Comparison of ENCODE assay signal across 18 mouse cellular contexts in genomic region chr2:73442015-73442414, GRCm38 (mm10). TPM values are rescaled to one million over a fixed set of nuclear protein-coding genes. Genes with fewer than 3 reads are reported as not detected.
DNase-seq lines count a peak whose midpoint lies in the region; ATAC-seq and TF ChIP-seq lines count a peak whose summit lies in the region.
"Had no signal": no experiment of that assay in that cellular context is flagged by ENCODE, and none has a peak within 500 bp of the region (broad histone marks: within the 10 kb centered on the region; RNA-seq: fewer than 3 reads in every experiment).

No protein-coding gene starts in this region.

- H3K9me3 ChIP-seq in intestine, postnatal 0 days (ENCODE audit: control insufficient read depth): no peaks in the 10 kb centered on the region
- H3K9me3 ChIP-seq in intestine, embryonic 16.5 days (ENCODE audit: control insufficient read depth, low read length): no peaks in the 10 kb centered on the region
- H3K9me3 ChIP-seq: embryonic facial prominence, embryonic 12.5 days; forebrain, embryonic 10.5 days; limb, embryonic 15.5 days; neural tube, embryonic 13.5 days had no signal

- no peak overlapping the region for H3K9ac ChIP-seq in intestine, postnatal 0 days (ENCODE audit: low read depth, low read length)
- no peak overlapping the region for H3K9ac ChIP-seq in intestine, embryonic 16.5 days (ENCODE audit: low read depth, low read length)
- H3K9ac ChIP-seq: embryonic facial prominence, embryonic 12.5 days; limb, embryonic 15.5 days; neural tube, embryonic 13.5 days had no signal

- H3K27me3 ChIP-seq in intestine, postnatal 0 days (replicated peaks; ENCODE audit: control insufficient read depth, insufficient read depth, low read length): no peaks in the 10 kb centered on the region
- no peaks in the 10 kb centered on the region for H3K27me3 ChIP-seq in intestine, embryonic 16.5 days (replicated peaks; ENCODE audit: control insufficient read depth, insufficient read depth, low read length)
- H3K27me3 ChIP-seq: embryonic facial prominence, embryonic 12.5 days; limb, embryonic 15.5 days; neural tube, embryonic 13.5 days had no signal

- no peak overlapping the region for H3K4me2 ChIP-seq in intestine, postnatal 0 days (replicated peaks; ENCODE audit: low read depth)
- H3K4me2 ChIP-seq in intestine, embryonic 16.5 days (ENCODE audit: low read depth, low read length): no peak overlapping the region
- H3K4me2 ChIP-seq: embryonic facial prominence, embryonic 12.5 days; limb, embryonic 15.5 days; neural tube, embryonic 13.5 days had no signal

- no peak overlapping the region for H3K27ac ChIP-seq in intestine, postnatal 0 days (ENCODE audit: low read depth, low read length)
- no peak overlapping the region for H3K27ac ChIP-seq in intestine, embryonic 16.5 days (ENCODE audit: low read length)
- H3K27ac ChIP-seq: embryonic facial prominence, embryonic 12.5 days; forebrain, embryonic 10.5 days; heart, adult 2 months; limb, embryonic 15.5 days; neural tube, embryonic 13.5 days had no signal

- WGBS in intestine, postnatal 0 days: 72% methylated on average over 2 of the region's 2 CpGs
- 88% methylated on average over 2 of the region's 2 CpGs for WGBS in intestine, embryonic 16.5 days

- H3K36me3 ChIP-seq in intestine, postnatal 0 days (ENCODE audit: control insufficient read depth, insufficient read depth): peaks cover 52% of the 10 kb centered on the region
- H3K36me3 ChIP-seq in intestine, embryonic 16.5 days (ENCODE audit: control insufficient read depth, insufficient read depth, low read length): peaks cover 10% of the 10 kb centered on the region
- H3K36me3 ChIP-seq: neural tube, embryonic 13.5 days had no signal

- TF ChIP-seq CTCF in intestine, postnatal 0 days (IDR thresholded peaks at IDR 0.05; ENCODE audit: low read depth): peak; percentile 28

- ATAC-seq in intestine, postnatal 0 days: no peak
- ATAC-seq in intestine, embryonic 16.5 days: no peak
- ATAC-seq in monocyte, adult 5-6 weeks (replicated peaks; ENCODE audit: insufficient number of reproducible peaks, low FRiP score, low TSS enrichment, poor library complexity, severe bottlenecking): peak; percentile 77
- ATAC-seq: hindbrain, embryonic 16.5 days had no signal

- peak; percentile 35 for DNase-seq in A20 (ENCODE audit: low read depth, low spot score)
- peak; percentile 44 for DNase-seq in R1 (ENCODE audit: low read depth, low spot score)
- DNase-seq in kidney, adult 9 months: no peak
- DNase-seq in urinary bladder, adult 18-20 months (ENCODE audit: low spot score in 2 of 2): no peak
- DNase-seq: cerebellum, adult 11 months; heart, adult 2 months; heart, postnatal 10 days; layer of hippocampus, postnatal 36 days; midbrain, embryonic 14.5 days; thymus, postnatal 4 days had no signal

- no peak overlapping the region for H3K4me3 ChIP-seq in intestine, postnatal 0 days (ENCODE audit: low read depth, low read length)
- no peak overlapping the region for H3K4me3 ChIP-seq in intestine, embryonic 16.5 days (ENCODE audit: low read length)
- H3K4me3 ChIP-seq: embryonic facial prominence, embryonic 12.5 days; forebrain, embryonic 10.5 days; heart, adult 2 months; limb, embryonic 15.5 days; neural tube, embryonic 13.5 days had no signal

- H3K4me1 ChIP-seq in intestine, postnatal 0 days (replicated peaks; ENCODE audit: control insufficient read depth, insufficient read depth, low read length): no peaks in the 10 kb centered on the region
- no peaks in the 10 kb centered on the region for H3K4me1 ChIP-seq in intestine, embryonic 16.5 days (ENCODE audit: control insufficient read depth, insufficient read depth, low read length)

RNA-seq across cellular contexts. Expression of gene Gpr155, which starts 55.6 kb away (rescaled TPM):
- polyA plus RNA-seq in intestine, postnatal 0 days (2015; fragmentation: Nextera tagmentation; extraction: Ambion mirVana): 18.1 and 22.6 TPM in 2 replicates
- polyA plus RNA-seq in intestine, embryonic 16.5 days (2015; fragmentation: Nextera tagmentation; extraction: Ambion mirVana): 15.1 and 17.5 TPM in 2 replicates
- total RNA-seq in monocyte, adult 5-6 weeks (2017): 13.7 to 14.4 TPM (median 13.8 TPM) in 3 replicates

Comparison
In these comparisons a context has a peak if more than half of its experiments do, and no peak if none do; other contexts are left out.
1. DNase-seq: peak in A20 (single experiment) and R1 (single experiment); none in kidney, adult 9 months (single experiment) and urinary bladder, adult 18-20 months (0 of 2).